Mouse (Mus musculus) right cerebral cortex, postnatal 14 days (tissue): Measurements from ENCODE around the gene Agrp.
A peak's percentile ranks its signal among the peaks of the same experiment; 100 is the strongest.
"Not testable (repeated sequence)": the region's sequence is repeated elsewhere in the genome, so short reads cannot be mapped to it uniquely, and the experiment has no call there.

Experiments used
- DNase-seq: peaks from one replicate; pipeline ENCODE4 v3.0.0; 2022

Gene Agrp

DNA sequence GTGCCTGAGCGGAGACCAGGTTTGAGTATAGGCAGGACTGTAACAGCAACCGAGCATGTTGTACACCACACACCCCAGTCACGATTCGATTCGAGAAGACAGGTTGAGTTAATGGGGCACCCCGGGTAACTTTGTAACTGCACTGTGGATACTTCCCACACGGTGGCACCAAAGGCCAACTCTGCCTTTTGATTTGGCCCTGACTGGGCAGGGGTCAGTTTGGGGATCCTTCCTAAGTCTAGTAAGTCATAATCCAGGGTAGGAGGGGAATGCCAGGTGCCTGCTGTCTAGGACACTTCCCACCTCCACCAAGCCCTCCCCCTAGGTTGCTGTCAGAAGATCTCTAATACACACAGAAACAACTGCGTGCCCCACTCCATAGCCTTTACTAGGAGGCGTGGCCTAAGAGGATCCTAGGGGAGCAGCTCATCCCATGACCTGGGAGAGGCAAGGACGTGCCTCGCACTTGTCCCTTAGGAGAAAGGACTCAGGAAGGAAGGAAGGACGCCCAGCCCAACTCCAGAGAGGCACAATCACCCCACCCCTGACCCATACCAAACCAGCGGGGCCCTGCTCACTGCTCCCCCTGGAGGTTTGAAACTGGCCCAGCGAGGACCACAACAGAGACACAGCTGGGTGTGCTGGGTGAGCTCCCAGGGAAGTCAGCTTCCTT lies 40.7 kb downstream of the Agrp start:
- peak; percentile 30 for DNase-seq

DNA sequence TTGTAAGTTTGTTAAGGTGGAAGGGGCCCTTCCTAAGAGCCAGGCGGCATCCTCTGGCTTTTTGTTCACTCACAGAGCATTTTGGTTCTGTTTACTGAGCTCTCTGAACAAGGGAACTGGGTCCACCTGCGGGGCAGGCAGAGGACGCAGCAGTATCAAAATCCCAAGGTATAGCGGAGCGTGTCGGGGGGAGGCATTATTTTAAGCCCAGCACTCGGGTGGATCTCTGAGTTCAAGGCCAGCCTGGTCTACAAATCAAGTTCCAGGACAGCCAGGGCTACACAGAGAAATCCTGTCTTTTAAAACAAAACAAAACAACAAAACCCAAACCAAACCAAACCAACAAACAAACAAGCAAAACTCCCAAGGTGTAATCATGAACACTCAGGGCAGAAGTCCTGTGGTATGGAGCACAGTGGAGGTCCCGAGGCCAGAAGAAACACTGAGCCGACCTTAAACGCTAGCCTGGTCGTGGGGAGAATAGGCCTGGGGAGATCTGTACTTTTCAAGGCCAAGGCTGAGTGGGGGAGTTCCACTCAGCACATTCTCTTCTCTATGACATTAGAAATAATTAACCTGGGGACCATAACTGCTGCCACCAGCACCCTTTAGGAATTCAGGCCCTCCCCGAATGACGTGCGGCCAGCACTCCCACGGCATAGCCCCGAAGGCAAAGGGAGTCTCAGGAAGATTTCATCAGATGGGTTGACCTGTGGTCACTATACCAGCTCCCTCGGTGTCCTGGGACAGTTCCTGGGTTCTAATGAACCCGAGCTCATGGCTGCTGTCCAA lies 42.5 kb downstream of the Agrp start:
- DNase-seq, result no peak

DNA sequence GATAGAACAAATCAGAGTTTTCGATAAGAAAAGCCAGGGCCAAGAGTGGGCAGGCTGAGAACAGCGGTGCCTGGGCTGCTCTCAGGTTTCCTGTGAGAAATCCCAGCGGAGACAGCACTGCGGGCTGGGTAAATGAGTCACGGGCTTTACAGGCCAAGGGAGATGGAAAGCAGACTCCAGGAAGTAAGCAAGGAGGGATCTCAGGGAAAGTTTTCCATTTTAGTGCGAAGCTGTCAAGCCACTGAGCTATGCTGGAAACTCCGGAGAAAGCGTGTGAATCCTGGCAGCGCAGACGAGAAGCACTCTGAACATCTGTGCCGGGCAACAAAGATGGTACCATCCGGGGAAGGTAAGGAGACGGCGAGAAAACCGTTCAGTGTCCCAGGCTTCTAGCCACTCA lies 43.3 kb downstream of the Agrp start:
- DNase-seq, result peak; percentile 26

DNA sequence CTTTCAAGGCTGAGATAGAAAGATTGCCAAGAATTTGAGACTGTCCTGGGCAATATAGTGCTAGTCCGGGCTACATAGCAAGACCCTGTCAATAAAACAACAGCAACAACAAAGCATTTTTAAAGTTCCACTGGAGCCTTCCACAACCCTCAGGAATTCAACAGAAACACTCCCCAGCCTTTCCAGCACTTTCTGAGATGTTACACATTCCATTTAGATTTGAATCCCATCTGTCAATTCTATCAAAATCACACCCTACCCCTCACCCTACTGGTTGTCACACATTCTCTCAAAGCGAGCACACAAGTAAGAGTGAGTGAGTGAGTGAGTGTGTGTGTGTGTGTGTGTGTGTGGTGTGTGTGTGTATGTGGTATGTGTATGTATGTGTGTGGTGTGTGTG lies 44.8 kb downstream of the Agrp start:
- DNase-seq, result no peak

DNA sequence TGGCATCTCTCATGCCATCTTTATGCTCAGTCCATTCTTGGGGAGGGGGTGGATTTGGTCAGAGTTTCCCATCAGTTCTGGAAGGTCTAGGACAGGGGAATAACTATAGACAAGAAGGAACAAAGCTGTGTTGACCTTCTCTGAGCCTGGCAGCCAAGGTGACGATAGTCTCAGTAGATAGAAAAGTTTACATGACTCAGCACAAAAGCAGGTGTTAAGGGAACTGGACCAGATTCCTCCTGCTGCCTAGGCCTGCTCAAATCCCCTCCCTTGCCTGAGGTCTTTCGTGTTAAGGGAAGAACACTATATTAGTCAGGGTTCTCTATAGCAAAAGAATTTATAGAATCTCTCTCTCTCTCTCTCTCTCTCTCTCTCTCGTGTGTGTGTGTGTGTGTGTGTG lies 57.5 kb downstream of the Agrp start:
- no peak for DNase-seq

DNA sequence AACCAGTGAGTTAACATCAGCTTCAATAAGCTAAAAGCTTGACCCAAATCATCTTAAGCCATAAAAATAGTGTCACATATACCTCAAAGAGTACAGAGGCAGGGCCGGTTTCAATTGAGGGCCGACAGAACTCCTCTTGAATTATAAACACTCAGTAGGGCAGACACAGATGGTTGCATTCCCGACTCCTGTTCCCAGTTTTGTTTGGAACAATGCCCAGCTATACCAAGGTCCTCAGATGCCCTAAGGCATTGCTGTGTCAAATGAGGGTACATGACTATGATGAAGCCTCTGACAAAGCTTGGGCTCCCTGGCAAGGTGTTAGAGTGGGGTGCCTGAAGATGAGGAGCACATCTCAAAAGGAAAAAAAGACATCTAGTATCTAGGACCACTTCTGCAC lies 61.7 kb downstream of the Agrp start:
- DNase-seq, result no peak

DNA sequence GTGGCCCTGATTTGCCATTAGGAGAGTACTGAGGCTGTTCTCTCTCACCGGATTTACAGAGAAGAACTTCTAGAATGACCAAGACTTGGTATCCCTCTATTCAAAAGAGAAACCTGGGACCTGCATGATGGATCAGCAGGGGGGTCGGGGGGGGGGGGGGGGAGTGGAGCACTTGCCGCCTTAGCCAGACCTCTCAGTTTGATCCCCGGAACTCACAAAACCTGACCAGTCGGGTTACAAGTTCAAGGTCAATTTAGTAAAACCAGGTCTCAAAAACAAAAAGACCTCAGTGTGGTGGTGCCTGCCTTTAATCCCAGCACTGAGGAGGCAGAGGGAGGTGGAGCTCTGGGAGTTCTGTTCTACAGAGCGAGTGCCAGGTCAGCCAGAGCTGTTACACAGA lies 62.5 kb downstream of the Agrp start:
- DNase-seq, result no peak

DNA sequence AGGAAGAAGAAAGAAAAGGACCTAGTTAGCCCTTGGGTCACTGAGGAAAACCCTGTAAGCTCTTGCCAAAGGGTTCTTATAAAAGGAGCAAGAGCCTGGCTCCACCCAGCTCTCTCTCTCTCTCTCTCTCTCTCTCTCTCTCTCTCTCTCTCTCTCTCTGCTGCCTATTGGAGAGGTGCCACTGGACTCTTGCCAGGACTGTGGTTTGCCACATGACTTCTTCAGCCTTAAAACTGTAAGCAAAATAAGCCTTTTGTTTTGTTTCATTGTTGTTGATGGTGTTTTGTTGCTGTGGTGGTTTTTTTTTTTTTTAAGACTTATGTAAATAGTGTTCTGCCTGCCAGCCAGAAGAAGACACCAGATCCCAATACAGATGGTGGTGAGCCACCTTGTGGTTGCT lies 63.8 kb downstream of the Agrp start:
- peak; percentile 26 for DNase-seq

DNA sequence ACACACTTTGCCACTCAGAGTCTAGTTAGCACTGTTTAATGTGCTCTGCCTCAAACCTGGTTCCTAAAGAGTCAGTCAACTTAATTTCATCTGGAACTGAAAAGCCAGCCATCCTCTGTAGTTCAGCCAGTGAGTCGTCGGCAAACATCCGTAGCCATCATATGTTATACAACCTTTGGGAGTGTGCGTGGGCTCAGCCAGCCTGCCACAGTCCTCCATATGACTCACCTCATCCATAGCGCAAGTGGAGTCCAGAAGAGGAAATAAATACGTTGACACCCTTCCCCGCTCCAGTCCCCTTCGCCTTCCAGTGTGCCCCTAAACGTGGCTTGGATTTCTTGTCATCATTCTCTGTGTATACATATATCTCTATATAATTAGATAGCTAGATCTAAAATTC lies 65.4 kb downstream of the Agrp start:
- DNase-seq, result no peak

DNA sequence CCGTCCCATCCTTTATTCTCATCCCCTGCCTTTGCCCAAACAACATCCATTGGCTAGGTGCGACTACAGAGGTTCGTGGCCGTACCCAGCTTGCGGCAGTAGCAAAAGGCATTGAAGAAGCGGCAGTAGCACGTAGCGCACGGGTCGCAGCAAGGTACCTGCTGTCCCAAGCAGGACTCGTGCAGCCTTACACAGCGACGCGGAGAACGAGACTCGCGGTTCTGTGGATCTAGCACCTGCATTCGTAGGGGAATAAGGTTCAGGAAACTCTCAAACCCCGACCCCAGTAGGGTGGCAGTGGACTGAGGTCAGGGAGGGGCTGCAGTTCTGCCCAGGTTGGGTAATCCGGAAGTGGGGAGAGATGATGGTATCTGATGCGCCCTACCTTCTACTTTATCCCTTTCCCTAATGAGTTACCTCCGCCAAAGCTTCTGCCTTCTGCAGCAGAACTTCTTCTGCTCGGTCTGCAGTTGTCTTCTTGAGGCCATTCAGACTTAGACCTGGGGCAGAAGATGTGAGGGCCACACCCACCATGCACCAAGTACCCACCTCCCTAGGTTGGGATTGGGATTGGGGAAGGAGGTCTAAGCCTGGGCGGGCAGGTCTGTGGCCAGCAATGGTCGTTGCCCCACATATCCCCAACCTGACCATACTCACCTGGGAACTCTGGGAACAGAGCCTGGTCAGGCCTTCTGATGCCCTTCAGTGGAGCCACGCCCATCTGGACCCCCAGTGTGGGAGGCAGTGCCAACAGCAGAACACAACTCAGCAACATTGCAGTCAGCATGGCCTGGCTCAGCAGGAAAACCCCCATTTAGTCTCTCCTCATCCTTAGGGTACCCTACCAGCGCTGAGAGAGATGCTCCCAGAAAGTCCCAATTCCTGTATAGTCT lies 70.2 kb downstream of the Agrp start:
- DNase-seq, result peak; percentile 24

DNA sequence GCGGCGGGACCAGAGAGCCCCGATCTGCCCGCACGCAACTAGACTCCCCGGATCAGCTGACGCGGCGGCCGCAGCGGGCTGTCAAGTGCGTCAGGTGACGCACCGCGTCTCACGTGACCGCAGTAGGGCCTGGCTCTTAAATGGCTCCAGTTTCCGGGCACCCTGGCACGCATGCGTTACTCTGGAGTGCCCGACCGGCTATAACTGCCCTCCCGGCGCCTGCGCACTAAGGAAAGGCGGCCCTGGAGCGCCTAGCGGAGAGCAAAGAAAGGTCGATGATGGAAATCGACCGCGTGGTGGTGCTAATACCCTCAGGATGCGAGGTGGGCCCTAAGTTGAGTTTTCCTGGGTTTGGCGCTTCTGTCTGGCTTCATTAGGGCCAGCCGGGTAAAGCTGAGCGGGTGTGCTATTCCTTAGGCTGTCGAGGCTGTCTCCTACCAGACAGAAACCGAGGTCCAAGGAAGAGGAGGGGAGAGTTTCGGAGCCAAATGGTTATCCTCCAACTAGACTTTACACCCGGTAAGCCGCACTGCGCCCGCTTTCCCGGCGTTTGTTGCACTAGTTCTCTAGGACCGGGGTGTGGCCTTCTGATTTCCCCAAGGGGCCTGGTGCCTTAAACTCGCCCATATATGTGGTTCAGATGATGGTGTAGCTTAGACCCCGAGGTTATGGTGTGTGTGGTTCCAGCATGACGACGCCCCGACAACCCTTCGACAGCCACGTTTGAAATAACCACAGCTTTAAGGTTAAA lies 71.1 kb downstream of the Agrp start, which contains the start of gene Atp6v0d1:
Atp6v0d1 (minus strand) TSS at position 96 of the 751 bp plus-strand sequence.
- DNase-seq, result peak; percentile 99

DNA sequence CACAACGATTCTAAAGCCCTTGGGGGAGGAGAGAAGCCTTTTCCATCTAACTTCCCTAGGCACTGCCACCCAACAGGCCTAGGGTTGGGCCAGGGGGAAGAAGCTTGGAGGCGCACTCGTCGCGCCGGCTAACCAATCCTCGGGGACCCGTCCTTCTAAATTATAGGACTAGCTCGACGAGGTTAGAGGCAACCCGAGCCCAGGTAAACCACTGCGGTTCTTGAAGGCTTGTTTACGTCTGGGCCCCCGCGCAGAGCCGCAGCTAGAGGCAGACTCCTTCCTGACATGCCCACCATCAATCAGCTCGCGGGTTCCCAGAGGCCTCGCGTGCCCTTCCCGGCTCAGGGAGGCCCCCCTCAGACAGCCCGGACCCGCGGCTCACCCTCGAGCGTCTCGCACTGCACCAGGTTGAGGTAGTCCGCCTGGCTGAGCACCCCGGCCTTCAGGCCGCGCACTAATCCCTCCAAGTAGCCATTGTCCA lies 71.8 kb downstream of the Agrp start:
- DNase-seq, result peak; percentile 42

DNA sequence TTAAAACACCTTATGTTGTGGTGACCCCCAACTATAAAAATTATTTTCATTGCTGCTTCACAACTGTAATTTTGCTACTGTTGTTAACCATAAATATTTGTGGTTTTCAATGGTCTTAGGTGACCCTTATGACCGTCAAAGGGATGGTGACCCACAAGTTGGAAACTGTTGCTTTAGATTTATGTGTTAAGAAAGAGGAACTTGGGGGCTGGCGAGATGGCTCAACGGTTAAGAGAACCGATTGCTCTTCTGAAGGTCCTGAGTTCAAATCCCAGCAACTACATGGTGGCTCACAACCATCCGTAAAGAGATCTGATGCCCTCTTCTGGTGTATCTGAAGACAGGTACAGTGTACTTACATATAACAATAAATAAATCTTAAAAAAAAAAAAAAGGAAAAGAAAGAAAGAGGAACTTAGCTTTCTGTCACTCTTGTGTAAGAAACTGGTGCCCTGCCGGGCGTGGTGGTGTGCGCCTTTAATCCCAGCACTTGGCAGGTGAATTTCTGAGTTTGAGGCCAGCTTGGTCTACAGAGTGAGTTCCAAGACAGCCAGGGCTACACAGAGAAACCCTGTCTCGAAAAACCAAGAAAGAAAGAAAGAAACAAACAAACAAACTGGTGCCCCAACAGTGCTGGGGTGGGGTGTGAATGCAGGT lies 72.5 kb downstream of the Agrp start:
- not testable (repeated sequence) for DNase-seq

DNA sequence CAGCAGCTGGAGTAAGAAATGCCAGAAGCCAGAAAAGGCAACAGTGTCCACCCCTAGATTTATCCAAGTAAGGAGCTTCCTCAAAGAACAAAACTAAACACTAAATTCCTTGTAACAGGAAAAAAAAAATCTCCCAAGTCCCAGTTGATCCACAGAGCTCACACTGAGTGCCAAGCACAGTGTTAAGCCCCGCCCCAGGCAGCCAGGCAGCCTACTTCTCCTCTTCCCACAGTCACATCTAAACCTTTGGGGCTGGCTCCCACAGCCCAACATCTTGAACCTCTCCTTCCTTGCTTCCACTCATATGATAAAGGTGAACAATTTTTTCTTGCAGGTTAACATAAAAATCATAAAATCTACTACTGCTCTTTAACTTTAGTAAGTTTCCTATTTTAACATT lies 73.3 kb downstream of the Agrp start:
- no peak for DNase-seq

DNA sequence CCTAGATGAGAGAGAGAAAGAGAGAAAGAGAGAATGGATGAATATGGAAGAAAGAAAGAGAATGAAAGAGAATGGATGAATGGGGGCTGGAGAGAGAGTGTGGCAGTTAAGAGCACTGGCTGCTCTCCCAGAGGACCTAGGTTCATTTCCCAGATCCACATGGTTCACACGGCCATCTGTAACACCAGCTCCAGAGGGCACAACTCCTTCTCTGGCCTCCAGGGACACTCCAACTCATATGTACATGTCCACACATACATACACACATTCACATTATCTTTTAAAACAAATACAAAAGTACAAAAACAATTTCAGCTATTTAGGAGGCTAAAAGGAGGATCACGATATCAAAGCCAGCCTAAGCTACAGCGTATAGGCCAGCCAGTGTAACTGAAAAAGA lies 74.3 kb downstream of the Agrp start:
- DNase-seq, result no peak

DNA sequence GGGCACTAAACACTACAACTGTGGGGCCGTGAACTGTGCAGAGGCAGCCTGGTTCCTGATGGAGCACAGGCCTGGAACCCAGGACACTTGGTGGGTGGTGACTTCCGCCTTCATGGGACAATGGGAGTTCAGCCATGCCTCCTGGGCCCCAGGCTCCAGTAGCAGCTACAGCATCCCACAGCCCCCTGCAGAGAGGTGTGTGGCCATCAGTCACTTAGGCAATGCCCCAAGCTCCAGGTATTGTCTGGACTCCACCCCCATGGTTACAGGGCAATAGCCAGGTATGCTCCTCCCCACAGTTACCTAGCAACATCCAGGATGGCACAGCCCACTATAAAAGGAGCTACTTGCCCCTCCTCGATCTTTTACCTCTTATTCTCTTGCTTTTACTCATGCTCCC lies 82.0 kb downstream of the Agrp start:
- DNase-seq, result no peak

DNA sequence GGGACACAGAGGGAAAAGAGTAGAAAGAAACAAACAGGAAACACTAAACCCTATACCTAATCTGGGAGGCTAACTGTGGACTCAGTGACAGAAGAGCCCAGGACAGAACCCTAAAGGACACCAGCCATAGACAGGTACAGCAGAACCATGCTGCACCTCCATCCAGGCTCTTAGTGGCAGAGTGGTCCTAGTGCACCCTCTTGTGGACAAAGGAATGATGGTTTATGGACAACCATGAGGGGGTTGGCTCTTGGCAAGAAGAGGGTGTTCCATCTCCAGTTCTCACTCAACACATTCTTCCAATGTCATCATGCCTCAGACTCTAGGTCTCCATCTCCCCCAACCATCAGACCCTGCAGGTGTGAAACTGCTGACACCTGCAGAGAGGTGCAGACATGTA lies 83.1 kb downstream of the Agrp start:
- DNase-seq, result no peak

DNA sequence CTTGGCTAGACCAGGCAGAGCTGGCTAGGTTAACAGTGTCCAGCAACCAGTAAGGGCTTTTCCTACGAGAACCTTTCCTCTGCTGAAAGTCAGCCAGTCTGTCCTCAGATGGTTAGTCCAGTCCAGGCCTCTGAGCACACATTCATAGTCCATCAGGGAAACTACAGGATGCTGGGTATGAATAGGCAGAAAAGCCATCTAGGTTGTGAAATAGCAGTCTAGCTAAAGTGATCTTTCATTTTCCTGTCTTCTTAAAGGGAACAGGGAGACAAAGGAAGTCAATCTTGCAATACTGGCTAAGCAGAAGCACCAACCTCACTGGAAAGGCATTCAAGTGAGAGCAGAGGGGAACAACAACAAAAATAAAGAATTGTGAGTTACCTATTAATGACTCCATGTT lies 84.4 kb downstream of the Agrp start:
- no peak for DNase-seq

DNA sequence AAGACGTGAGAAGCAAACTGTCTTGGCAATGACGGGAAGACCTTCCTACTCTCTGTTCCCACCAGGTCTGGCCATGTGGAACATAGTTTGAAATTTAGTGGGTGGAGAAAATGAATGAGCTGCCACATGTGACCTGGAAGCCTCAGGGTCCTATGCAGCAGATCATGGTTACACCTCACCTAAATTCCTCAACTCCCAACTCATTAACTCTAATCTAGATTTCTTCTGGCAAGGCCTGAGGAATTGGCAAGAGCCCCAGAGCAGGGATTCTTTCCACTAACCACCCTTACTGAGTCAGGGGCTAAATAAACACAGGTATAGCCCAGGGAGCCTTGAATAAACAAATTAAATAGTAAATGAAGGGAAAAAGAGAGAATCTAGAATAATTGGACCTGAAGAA lies 85.2 kb downstream of the Agrp start:
- DNase-seq, result no peak

DNA sequence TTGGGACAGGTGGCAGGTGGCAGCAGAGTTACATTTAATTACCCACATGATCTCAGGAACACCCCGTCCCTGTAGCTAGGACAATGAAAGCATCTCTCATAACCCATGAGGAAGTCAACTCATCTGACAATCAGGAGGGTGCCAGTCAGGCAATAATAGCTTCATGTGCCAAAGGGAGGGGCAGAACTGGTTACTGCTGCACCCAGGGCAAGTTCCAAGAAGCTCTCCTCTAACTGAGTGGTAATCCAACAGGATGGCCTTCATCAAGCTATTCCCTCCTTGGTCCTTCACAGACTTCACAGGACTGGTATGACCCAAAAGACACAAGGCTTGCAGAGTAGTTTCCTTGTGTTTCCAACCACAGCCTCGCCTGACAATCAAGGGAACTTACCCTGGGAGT lies 87.1 kb downstream of the Agrp start:
- DNase-seq, result no peak

DNA sequence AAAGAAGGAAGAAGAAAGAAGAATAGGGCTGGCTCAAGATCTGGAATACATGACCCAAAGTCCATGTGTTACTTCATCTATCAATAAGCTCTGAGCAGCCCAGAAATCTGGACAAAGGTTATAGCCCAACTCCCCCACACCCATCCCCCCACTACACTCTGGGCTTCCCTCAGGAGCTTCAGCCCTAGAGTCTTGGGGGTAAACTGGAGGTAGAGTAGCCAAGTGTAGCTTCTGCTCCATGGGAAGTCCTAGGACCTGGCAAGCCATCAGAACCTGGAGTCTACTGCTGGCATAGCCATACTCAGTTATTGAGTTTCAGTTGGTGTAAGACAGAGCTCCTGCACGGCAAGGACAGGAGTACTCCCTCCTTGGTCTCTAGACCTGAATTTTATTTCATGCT lies 87.7 kb downstream of the Agrp start:
- no peak for DNase-seq
